Mouse (Mus musculus): ENCODE data around the gene Ash1l.
"Not testable (repeated sequence)": the region's sequence is repeated elsewhere in the genome, so short reads cannot be mapped to it uniquely, and the experiment has no call there.

The Ash1l gene

GRCm38 (mm10) chr3:88953736-88954135 lies 3.3 kb downstream of the Ash1l start:
- DNase-seq (ENCODE audit: low spot score in 2 of 2) = no peak

DNA sequence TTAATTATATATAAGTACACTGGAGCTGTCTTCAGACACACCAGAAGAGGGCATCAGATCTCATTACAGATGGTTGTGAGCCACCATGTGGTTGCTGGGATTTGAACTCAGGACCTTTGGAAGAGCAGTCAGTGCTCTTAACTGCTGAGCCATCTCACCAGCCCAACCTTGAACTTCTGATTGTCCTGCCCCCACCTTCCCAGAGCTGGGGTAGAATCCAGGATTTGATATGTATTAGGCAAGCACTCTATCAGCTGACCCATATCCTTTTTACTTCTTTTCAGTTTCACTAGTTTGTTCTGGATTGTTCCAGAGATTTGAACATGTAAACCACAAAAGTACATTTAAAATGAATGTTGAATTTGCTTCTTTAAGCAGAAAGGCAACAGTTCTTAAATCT lies 12.8 kb downstream of the Ash1l start:
- DNase-seq (ENCODE audit: low spot score in 2 of 2) = not testable (repeated sequence)

DNA sequence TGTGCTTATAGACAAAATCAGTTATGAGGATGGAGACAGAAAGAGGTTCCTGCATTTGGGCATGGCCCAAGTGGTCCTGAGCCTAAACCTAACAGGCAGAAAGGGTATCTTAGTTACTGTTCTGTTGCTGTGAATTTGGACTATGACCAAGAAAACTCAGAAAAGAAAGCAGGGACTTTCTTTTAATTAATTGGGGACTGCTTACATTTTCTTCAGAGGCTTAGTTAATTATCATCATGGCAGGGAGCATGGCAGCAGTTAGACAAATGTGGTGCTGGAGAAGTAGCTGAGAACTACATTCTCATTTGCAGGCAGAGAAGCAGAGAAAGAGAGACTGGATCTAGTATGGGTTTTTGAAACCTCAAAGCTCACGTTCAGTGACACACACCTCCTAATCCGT lies 24.6 kb downstream of the Ash1l start:
- no peak for DNase-seq (ENCODE audit: low spot score in 2 of 2)

DNA sequence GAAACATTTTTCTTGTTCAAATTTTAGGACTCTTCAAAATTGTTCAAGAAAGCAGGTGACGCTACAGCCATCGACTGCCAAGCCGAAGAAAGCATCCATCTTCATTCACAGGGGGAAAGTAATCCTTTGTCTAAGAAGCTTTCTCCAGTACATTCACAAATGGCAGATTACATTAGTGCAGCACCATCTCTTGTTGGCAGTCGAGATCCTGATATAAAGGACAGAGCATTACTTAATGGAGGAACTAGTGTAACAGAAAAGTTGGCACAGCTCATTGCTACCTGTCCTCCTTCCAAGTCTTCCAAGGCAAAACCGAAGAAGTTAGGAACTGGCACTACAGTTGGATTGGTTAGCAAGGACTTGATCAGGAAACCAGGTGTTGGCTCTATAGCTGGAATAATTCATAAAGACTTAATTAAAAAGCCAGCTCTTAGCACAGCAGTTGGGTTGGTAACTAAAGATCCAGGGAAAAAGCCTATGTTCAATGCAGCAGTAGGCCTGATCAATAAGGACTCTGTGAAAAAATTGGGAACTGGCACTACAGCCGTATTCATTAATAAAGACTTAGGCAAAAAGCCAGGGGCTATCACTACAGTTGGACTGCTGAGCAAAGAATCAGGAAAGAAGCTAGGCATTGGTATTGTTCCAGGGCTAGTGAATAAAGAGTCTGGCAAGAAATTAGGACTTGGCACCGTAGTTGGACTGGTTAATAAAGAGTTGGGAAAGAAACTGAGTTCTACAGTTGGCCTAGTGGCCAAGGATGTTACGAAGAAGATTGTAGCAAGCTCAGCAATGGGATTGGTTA lies 31.0 kb downstream of the Ash1l start:
- DNase-seq (ENCODE audit: low spot score in 2 of 2) = no peak

DNA sequence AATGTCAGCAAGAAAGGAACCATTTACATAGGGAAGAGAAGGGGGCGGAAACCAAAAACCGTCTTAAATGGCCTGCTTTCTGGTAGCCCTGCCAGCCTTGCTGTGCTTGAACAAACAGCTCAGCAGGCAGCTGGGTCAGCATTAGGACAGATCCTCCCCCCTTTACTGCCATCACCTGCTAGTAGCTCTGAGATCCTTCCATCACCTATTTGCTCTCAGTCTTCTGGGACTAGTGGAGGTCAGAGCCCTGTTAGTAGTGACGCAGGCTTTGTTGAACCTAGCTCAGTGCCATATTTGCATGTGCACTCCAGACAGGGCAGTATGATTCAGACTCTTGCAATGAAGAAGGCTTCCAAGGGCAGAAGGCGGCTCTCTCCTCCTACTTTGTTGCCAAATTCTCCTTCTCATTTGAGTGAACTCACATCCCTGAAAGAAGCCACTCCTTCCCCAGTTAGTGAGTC lies 33.5 kb downstream of the Ash1l start:
- DNase-seq (ENCODE audit: low spot score in 2 of 2) = no peak

GRCm38 (mm10) chr3:88992793-88993192 lies 42.4 kb downstream of the Ash1l start:
- no peak for DNase-seq (ENCODE audit: low spot score in 2 of 2)

DNA sequence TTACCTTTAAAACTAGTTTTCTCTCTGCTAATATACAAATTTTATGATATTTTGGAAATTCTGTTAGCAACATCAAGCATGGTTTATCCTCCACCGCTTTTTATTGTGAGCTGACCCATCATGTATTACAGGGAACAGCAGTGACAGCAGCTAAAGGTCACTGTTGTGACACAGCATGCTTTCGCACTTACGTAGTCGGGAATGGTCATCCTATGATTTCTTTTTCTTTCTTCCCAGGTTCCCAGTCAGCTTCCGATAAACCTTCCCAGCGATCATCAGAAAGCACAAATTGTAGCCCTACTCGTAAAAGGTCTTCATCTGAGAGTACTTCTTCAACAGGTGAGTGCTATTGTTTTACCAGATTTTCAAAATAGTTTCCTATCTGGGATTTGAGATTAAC lies 51.1 kb downstream of the Ash1l start:
- DNase-seq (ENCODE audit: low spot score in 2 of 2) = no peak

- DNase-seq (ENCODE audit: low spot score in 2 of 2) = not testable (repeated sequence)
These were observed 80.5 kb downstream of the Ash1l start for GRCm38 (mm10) chr3:89030896-89031295.

DNA sequence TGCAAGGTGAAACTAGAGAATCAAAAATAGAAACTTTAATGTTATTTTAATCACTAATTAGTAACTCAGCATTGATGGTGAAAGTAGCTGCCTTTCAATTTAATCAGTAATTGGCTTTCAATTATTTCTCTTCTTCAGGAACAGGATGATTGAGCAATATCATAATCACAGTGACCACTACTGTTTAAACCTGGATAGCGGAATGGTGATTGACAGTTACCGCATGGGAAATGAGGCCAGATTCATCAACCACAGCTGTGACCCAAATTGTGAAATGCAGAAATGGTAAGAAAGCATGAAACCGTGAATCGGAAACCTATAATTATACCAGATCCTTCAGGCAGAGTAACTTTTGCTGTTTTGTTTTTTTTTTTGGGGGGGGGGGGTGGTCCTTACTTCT lies 92.9 kb downstream of the Ash1l start:
- DNase-seq (ENCODE audit: low spot score in 2 of 2) = no peak

- DNase-seq (ENCODE audit: low spot score in 2 of 2) = no peak
These were observed 107.9 kb downstream of the Ash1l start for GRCm38 (mm10) chr3:89058361-89058760.

GRCm38 (mm10) chr3:89058783-89059182 lies 108.4 kb downstream of the Ash1l start:
- DNase-seq (ENCODE audit: low spot score in 2 of 2) = peak in 1 of 2 experiments; percentile 66

DNA sequence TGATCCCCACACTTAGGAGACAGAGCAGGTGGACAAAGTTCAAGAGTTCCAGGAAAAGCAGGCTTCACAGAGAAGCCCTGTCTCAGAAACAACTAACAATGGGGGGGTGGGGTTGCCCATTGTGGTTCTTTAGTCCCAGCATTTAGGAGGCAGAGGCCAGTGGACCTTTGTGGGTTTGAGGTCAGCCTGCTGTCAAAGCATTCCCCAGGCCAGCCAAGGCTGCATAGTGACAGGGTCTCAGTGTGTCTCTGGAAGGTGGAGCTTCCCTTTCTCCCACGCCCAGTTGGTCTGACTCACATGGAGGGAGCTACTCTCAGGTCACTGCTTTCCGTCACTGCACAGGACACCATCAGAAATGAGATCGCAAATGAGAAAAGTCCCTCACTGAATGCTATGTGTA lies 111.3 kb downstream of the Ash1l start:
- DNase-seq (ENCODE audit: low spot score in 2 of 2) = no peak

GRCm38 (mm10) chr3:89067265-89067664 lies 116.8 kb downstream of the Ash1l start:
- no peak for DNase-seq (ENCODE audit: low spot score in 2 of 2)

DNA sequence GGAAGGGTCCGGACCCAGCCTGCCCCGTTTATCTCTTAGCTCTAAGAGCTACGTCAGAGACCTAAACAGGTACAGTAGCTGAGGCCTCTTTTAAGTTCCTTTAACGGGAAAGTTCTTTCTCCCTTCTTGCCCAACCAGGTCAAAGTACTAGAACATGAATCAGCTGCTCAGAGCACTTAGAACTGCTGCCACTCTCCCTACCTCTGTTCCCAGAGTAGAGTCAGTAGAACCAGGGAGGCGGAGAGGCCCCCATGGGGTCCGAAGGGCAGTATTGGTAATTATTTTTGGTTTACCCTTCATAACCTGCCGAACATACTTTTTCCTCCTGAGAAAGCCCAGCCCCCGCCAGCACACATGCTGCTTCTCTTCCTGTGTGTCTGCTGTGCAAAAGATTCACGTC lies 127.0 kb downstream of the Ash1l start:
- DNase-seq (ENCODE audit: low spot score in 2 of 2) = no peak

DNA sequence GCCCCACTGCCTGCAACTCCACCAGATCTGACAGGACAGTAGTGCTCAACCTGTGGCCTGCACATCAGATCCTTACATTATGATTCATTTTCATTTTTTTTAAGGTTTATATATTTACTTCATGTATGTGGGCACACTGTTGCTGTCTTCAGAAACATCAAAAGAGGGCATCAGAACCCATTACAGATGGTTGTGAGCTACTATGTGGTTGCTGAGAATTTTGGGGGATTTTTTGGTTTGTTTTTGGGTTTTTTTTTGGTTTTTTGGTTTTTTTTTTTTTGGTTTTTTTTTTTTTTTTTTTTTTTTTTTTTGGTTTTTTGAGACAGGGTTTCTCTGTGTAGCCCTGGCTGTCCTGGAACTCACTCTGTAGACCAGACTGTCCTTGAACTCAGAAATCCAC lies 131.9 kb downstream of the Ash1l start:
- not testable (repeated sequence) for DNase-seq (ENCODE audit: low spot score in 2 of 2)

DNA sequence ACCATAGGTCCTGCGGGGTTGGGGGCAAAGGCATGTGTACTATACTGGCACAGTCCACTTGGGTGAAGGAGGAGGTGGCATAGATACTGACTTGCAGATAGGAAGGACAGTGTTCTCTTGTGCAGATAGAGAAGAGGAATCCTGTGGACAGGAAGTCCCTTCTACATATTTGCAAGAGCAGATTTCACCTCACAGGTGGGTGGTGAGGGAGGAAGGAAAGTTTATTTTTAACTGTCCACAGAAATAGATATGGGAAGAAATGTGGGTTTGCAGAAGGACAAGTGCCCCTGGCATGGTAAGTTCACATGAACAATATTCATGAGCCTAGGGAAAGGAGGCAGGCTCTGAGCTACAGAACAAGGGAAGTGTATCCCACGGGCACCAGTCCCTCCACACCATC lies 133.7 kb downstream of the Ash1l start:
- no peak for DNase-seq (ENCODE audit: low spot score in 2 of 2)

DNA sequence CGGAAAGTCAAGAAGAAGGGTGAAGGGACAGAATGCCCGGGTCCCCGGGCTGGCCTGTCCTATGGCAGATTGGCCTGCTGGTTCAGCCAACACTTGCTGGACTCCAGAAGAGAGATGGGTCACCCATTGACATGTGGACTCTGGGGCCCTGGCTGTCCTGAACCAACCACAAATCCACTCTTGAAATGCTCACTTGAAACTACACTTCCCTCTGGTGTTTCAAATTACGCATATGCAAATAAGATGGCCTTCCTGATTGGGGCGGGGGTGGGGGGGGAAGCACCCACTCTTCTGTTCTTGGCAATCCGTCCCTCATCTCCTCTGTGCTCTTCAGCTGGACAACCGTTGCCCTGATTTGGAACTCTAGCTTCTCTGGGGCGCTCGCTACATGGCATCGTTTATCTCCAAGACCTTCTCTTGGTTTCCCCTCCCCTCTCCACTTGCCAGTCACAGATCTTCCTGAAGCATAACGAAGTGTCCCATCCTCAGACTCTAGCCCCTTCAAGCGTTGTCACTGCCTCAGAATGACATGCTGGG lies 134.3 kb downstream of the Ash1l start:
- DNase-seq (ENCODE audit: low spot score in 2 of 2) = no peak

GRCm38 (mm10) chr3:89087338-89088110 lies 137.1 kb downstream of the Ash1l start:
- peak; percentile 86 to 97 for DNase-seq (ENCODE audit: low spot score in 2 of 2)

GRCm38 (mm10) chr3:89088974-89089373 lies 138.6 kb downstream of the Ash1l start:
- no peak for DNase-seq (ENCODE audit: low spot score in 2 of 2)

GRCm38 (mm10) chr3:89089882-89090591 lies 139.6 kb downstream of the Ash1l start:
- peak; percentile 83 to 90 for DNase-seq (ENCODE audit: low spot score in 2 of 2)

DNA sequence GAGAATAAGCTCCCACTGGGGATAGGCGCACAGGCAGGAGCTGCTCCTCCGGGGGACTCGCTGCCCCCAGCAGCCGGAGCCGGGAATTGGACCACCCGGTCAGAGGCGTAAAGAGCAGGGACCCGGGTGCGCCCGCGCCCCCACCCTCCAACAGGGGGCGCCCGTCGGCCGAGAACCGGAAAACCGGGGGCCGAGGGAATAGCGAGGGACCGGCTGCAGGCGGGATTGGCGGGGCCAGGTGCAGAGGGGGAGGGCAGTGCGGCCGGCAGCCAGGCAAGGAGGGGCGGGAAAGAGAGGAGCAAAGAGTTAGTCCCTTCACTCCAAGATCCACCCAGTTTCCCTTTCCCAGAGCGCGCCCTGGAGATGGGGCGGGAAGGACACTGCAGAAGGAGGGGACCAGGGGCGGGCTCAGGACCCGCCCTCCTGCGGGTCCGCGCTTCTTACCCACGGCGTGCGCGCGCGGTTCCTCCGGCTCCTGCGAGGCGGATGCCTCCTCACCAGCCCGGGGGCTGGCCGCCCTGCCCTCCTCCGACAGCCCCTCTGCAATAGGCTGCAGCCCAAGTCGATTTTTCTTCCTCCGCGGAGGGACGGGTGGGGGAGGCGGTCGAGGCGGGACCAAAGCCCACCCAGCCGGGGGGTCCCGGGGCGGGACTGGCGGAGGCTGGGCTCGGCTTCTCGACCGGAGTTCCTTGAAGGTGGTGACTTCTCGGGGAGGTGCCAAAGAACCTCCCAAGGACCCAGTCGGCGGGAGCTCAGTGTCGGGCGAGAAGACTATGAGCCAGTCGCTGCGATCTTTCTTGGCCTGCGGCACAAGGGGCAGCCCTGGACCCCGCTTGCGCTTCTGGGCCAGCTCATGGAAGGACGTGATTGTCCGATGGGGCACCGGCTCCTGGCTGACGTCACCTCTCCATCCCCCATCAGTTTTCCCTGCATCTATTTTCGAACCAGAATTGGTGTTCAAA lies 140.6 kb downstream of the Ash1l start:
- DNase-seq (ENCODE audit: low spot score in 2 of 2) = peak; percentile 78 to 94

Data from spleen, postnatal 4 days (tissue).